Mouse (Mus musculus) cerebellum, adult 11 months (tissue): ENCODE data around the gene Abca14.

Experiments used
- DNase-seq: peaks from one replicate; pipeline ENCODE4 v3.0.0; 2022

Abca14 gene

DNA sequence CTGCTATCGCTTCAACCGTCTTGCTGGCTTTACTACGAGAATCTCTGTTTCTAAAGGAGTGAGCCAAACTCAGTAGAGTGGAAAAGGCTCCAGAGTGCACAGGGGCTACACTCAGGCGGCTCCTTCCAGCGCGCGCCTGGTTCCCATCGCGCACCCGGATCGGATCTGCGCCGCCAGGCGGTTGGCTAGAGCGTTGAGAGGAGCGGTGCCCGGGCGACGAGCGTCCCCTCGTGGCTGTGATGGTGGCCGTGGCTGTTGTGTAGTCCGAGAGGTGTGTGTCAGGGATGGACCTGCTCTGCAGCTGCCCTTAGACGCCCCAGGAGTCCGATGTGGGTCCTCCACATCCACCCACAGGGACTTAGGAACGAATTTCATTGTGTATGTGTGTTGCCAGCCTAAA, at the start of gene Abca14:
Gene Abca14, plus strand, starts transcription at position 173 of the 400 bp plus-strand sequence.
- DNase-seq = peak; percentile 71

DNA sequence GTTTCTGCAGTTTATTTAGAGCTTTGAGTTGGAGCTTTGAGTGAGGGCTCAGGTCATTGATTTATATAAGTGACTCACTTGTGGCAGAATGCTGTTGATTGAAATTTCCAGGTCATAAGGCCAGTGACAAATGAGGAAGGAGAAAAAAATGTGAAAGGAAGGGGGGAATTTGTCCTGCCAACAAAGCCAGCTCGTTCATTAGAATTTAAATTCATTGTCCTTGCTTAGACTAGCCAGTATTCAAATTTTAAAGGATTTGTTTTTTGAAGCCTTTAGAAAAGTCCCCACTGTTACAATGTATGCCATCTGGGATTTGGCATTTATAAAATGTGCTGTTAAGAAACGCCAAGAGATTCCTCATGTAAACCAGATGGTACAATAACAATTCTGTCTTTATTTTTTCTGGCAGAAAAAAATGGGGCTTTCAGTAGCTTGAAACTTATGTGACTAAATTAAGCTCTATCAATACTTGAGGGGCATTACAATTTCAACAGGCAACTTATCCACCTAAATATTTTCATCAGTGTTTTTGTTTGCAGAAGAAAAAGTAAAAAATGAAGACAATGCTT, 46.8 kb upstream of the Abca14 start:
- no peak for DNase-seq

DNA sequence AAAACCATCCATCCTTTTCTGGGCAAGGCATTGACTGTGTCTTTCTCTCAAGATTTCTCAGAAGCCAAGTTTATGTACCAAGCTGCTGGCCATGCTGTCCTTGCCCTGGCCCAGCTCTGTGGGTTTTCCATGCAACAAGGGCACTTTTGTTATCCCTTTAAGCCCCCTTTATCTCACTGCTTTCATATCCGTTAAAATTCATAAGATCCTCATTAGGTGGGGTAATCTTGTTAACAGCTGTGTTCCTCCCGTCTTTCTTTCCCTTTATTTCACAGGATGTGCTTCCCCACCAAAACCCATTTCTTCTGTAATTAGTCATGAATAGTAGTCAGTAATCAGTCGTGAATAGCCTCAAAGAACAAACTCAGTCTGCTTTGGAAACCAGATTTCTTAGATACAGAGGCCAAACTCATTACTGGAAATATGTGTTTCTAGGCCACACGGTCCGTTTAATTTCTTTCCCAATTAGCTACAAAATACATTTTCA, 46.1 kb upstream of the Abca14 start:
- no peak for DNase-seq

DNA sequence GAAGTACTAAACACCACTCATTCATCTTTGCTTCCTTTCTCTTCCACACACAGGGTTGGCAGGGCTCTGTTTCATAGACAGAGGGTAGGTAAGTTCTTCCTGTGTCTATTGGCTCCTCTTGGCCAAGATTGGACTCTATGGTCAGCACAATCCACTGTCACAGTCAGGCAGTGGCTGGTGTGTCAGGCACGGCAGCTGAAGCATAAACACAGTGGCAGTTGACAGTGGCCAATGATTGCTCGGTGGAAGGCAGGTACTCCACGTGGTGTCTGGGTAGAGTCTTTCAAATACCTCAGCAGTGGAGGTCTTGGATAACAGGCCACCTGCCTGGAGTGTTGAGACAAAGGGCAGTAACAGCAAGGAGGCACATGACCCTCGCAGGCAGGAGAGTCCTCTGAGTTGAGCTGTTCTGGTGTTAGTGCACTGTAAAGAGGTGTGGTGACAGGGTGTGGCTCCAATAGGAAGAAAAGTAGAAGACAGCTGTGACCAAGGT, 45.6 kb upstream of the Abca14 start:
- no peak for DNase-seq

DNA sequence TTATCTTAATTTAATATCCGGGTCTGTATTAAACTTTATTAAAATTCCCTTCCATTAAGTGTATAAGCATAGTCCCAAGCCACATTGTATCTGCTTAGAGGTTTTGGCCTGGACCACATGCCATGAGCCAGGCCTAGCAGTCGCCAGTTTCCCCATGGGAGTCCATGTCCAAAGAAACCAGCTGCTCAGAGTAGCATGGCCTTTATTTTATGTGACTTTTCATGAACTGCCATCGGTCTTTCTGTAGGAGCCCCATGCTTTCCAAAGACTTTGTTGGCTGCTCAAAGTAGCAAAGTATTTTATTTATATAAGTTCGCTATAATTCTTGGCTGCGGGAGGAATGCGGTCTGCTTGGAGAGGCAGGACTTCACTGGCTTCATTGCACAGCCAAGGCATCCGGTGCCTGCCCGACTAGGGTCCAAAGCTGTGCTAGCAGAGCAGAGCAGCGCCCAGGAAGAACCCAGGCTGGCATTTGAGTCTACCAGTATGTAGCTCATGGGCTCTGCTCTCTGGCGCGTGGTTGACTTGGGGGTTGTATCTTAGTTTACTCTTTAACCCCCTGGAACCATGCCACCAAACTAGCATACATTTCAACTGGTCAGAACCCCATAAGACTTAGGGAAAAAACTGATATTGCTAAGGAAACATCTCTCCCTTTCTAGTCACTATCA, 40.0 kb upstream of the Abca14 start:
- no peak for DNase-seq

DNA sequence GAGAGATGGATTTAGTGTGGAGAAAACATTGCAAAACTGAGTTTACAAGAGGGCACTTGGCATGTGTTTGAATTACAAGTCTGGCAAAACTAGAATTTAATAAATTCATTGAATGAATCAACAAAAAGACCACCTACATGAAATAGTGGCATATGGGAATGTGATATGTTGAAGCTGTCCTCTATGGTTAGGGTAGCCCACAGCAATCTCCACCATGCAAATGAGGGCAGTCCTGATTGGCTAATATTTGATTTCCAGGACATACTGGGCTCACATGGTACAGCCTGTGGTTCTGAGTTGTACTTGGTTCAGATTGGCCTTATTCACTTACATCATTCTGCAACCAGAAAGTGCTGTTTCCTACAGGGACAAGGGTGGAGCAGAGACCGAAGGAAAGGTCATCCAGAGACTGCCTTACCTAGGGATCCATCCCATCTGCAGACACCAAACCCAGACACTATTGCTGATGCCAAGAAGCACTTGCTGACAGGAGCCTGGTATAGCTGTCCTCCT, 31.5 kb upstream of the Abca14 start:
- DNase-seq = no peak

DNA sequence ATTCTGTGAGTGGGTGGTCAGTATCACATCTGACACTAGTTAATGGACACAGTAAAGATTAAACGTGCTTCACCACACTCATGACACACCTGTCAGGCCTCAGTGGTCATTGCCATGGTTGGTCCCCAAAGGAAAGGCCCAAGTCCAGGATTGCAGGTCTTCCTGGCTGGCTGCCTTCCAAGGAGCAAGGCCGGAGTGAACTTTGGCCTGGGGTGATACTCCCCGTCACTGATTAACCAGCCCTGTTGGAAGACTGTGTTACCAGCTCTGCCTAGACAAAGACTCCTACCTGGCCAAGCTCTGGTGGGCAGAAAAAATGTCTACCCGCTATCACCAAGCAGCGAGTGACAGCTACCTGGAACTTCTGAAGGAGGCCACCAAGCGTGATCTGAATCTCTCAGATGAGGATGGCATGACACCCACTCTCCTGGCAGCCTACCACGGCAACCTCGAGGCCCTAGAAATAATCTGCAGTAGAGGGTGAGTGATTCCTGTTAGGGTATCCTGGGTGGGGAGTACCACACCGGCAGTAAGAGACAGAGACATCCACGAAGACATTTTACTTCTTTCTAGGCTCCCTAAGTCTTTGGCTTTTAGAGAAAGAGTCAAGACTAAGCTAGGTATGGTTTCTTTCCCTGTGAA, 30.0 kb upstream of the Abca14 start, which contains the start of gene Anks4b:
Gene Anks4b, plus strand, starts transcription at position 256 of the 642 bp plus-strand sequence.
- no peak for DNase-seq

DNA sequence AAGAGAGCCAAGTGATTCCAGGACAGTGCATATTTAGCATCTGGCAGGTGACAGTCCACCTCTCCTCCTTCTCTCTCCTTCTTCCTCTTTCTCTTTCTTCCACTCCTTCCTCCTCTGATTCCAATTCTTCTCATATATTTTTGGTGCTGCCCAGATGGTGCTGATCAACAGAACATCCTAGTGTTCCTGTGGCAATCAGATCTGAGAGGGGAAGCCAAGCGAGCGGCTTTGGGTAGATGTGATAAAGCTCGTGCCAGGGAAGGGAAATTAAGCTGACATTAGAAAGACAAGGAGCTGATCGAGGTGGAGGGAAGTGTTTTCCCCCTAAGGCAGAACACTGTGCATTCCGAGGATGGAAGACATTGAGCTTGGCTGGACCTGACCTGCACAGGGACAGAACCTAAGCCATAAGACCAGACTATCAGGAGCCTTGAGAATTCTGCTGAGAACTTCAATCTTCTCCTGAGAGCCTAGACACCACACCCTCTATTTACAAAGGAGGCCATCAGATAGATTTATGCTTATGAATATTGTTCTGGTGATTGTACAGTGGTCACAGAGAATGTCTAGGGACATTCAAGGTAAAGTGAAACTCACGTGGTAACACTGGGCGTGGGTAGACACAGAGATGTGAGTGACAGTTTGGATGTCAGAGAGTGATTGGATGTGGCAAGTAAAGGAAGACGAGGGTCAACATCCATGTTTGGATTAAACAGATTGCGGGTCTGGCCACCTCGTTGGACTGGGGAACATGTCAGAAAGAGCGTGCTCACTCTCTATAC, 28.8 kb upstream of the Abca14 start:
- no peak for DNase-seq

DNA sequence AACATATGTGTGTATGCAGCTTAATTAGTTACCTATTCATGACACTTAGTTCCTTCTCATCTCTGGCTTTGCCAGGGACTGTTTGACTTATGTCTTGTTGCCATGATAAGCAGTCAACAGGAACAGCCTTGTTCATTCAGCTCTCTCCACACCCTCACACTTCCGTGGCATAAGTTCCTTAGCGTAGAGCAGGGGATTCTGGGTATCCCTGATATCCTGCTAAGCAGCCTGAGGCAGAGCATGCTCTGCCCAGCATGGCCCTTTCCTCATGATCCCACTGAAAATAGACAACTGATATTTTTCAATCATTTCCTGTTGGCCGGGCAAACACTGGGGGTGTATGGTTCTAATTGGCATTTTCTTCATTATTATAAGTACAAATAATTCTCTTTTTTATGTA, 26.1 kb upstream of the Abca14 start:
- no peak for DNase-seq

DNA sequence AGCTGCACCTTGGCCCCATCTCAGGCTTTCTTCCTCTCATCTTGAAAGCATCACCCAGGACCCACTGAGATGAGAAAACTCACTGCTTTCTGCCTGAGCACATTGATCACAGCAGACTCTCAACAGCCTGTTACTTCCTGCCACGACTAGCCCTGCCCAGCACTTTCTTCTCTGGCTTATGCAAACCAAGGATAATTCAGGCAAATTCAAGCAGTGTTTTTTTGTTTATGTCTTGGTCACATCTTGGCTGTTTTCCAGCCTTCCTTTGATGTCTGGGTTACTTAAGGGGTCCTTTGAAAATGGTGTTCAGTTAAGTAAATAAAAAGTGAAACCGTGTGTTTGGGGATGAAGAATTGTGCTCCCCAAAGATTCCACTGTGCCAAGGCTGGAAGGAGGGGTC, 24.8 kb upstream of the Abca14 start:
- DNase-seq = no peak

DNA sequence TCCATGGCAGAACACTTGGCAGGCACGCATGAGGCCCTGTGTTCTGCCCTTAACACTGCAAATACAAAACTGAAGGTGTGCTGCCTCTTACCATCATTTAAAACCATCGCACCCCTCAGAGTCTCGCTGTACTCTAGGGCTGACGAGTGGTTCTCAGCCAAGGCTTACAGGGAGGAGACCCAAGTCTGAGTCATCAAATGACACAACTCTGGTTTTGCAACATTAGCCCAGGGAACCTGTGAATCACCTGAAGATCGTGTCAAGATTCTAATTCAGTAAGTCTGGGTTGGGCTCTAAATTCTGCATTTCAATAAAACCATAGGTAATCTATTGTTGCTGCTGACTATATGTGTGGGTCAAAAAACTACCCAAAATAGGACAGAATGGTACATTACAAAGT, 23.2 kb upstream of the Abca14 start:
- no peak for DNase-seq

DNA sequence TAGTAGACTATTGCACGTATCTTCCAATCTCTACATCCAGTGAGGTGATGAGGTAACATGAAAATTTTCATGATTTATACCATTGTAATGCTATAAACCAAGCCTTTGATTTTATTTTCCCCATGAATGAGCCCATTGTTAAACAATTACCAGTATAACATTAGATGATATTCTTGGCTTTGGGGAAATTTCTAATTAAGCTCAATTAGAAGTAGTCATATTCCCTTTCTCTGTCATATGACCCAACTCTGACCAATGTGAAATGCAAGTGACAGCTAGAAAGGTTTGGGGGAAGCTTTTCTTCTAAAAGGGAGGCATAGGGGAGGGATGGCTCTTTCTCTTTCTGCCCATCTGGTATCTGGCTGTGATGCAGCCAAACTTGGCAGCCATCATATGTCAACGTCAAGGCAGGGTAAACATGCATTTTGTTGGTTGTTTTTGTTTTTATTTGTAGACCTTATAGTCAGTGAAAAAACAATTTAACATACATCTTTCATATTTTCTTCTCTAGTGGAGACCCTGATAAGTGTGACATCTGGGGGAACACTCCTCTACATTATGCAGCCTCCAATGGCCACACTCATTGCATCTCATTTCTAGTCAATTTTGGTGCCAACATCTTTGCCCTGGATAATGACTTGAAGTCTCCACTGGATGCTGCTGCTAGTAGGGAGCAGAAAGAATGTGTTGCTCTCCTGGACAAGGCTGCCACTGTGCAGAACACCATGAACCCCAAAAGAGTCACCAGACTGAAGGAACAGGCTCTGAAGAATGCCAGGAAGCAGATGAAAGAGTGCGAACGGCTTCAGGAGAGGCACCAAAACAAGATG, 22.1 kb upstream of the Abca14 start:
- DNase-seq = no peak

DNA sequence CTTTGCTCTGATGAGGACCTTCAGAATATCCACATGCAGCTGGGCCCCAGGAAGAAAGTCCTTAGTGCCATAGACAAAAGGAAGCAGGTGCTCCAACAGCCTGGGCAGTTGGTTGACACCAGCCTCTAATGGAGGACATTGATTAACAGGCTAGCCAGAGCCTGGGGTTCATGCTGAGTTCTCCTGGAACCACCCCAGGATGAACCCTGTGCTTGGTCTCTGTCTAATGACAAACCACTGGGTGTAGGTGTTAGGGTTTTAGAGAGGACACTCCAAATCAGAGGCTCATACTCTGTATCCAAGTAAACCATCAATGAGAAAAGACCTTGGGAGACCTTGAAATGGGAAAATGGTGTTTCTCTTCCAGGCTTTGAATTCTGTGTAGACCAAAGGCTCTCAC, 20.9 kb upstream of the Abca14 start:
- DNase-seq = no peak

DNA sequence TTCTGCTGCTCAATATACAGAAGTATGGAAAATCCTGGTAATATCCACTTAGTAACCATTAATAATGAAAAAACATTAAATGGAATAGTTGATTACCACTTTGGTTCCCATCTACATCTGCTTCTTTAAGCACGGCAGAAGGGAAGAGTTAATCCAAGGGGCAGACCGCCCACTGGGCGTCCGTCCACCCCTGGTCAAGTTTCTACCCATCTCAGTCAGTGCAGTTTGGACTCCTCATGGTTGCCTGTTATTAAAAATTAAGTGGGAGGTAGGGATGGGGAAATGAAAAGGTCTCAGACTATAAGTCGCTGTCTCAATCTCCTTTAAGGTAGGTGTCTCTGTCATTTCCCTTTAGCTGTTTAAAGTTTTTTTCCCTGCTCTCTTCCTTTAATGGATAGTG, 14.8 kb upstream of the Abca14 start:
- no peak for DNase-seq

DNA sequence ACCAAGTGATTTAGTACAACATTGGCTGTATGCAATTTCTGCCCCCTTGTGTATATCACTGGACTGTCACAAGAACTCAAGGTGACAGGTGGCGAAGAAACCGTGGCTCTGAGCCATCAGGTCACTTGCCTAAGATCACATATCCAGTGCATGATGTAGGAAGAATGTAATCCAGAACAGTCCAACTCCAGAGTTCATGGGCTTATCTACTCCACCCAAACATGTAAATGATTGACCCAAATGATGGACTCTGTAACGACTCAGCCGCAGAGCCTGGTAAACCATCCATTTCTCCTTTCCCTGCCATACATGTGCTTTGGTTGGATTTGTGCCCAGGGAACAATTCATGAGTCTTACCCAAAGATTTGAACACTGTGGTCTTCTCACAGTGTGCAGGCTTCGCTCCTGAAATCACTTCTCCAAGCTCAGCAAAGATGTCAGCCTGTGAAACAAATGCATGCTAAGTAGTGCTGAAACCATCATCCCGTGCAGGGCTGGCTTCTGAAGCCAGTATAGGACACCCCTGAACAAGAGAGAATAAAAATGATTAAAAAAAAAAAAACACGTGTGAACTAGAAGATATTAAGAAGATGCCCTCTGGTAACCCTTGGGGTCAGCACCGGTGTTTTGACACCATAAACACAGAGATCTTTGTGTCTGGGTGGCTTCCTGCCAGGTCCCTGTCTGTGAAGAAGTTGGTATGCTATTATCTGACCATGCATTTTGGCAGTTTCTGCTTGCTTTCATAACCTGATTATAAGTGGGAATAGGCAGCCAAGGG, 14.2 kb upstream of the Abca14 start:
- no peak for DNase-seq

DNA sequence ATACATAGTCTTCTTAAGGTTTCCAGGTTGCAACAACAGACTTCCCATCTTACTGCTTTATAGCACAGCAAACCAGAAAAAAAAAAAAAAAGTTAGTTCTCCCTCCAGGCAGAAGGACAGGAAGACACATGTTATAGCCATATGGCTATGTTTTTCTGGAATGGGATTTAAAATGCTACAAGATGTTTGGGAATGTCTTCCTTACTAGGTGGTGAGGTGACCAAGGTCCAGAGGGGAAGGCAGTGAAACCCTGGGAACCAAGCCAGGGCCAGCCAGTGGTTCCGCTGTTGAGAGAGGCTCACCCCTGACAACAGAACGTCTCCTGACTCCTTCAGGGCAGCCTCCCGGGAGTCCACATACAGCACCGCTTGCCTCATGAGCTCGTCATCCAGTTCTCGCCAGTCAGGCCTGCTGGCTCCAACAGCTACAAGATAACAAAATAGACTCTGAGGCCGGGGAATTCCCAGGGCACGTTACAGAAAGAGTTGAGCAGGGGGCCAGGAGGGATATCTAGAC, 13.6 kb upstream of the Abca14 start:
- DNase-seq = peak; percentile 26

DNA sequence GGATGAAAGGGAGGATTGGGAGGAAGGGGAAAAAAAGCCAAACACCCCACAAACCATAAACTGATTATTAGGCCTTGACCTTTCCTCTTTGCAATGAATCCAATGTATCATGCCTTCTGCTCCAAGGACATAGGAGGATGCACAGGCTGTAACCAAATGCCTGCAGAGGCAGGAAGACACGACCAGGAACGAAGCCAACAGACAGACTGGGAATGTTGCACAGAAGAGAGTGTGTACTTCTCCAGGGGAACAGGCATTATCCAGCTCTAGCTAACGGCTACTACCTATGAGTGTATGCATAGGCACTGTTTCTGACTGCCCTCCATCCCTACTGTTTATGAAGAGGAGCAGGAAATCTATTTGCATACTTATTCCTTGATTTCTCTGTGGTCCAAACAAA, 11.6 kb upstream of the Abca14 start:
- DNase-seq = no peak

DNA sequence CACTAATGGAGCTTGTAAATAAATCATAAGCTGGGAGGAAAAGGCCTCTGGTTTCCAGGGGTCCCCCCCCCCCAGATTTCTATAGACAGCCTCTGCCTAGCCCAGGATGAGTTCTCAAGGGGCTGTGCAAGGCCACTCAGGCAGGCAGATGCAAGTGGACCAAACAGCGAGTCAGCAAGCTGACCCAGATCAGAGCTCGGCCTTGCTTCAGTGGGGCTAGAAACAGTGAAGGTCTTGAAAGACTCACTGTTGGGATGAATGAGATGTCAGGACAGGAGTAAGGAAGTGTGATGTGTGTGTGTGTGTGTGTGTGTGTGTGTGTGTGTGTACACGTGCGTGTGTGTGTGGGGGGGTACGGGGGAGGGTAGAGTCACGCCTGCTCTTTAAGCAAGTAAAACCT, 10.9 kb upstream of the Abca14 start:
- DNase-seq = no peak

DNA sequence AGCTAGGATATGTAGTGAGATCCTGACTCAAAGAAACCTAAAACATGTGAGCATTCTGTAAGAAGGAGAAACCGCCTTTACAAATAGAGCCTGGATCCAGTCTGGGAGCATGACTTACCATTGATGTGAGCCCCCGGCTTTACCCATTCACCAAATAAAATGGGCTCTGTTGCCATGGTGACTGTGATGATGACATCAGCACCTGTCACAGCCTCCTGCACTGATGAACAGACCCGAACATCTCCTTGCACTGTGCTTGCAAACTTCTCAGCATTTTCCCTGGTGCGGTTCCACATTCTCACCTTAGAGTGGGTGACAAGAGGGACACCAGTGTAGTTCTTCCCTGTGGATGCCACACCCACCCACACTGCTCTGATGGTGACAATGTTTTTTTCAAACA, 8.6 kb upstream of the Abca14 start:
- no peak for DNase-seq

DNA sequence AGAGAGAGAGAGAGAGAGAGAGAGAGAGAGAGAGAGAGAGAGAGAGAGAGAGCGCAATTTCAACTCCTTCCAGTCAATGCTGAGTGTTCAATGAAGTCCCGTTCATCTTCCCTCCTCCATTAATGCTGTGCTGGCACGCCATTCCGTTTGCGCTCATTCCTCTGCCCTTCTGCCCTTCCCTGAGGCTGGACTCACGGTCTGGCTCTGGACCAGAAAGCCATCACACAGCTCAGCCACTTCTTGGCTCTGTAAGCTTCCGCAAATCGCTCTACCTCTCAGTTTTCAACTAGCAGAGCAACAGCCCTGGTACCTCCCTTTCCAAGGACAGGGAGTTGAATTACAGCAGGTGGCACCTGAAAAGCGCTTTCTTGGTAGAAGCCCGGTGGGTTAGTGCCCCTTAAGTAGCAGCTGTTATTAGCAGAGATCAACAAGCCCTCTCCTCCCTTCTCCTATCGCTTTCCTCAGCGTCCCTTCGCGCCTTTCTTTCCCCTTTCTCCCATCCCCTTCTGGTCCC, 2.5 kb upstream of the Abca14 start:
- DNase-seq = no peak

DNA sequence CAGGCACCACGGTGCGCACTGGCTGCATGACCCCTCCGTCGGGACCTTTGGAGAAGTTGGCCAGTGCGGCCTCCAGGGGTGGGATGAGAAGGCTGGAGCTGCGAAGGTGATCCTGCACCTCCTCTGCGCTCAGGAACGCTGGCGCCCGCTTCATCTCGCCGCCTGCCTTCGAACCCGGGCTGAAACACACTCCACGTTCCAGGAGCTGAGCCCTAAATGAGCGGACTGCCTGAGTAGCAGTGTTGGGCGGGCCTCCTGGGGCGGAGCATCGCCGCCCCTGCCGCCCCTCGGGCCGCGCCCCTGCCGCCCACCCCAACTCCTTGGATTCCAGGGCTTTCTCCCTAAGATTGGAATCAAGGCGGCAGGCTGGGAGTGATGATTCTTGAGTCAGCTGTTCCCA, 2.0 kb upstream of the Abca14 start, which contains the start of gene Crym:
Gene Crym, minus strand, starts transcription at position 341 of the 400 bp plus-strand sequence.
- no peak for DNase-seq
